Mouse (Mus musculus) granulocyte monocyte progenitor cell, adult 5-6 weeks (primary cell): ENCODE measurements around the gene Ctcfl. TPM values are rescaled to one million over a fixed set of nuclear protein-coding genes. Genes with fewer than 3 reads are reported as not detected.

ENCODE experiments used
- ATAC-seq: replicated peaks from 2 replicates; pipeline ENCODE4 v1.8.0; 2016; ENCODE audit warnings: mild to moderate bottlenecking, moderate TSS enrichment, inconsistent platforms; ENCODE audit not compliant: poor library complexity, severe bottlenecking
- total RNA-seq, 2 experiments: library from RNA; stranded (forward) in 1 of 2; stranded (reverse) in 1 of 2; fragments of 200-712, 200-1000 nt in 1 of 2; fragments of >200 nt in 1 of 2; fragmentation: Nextera tagmentation in 1 of 2; gene quantifications; 2 replicates each; pipeline ENCODE4 v1.2.3; 2014 to 2017

Ctcfl gene
- total RNA-seq, 2 experiments from 2014 or later: not detected

DNA sequence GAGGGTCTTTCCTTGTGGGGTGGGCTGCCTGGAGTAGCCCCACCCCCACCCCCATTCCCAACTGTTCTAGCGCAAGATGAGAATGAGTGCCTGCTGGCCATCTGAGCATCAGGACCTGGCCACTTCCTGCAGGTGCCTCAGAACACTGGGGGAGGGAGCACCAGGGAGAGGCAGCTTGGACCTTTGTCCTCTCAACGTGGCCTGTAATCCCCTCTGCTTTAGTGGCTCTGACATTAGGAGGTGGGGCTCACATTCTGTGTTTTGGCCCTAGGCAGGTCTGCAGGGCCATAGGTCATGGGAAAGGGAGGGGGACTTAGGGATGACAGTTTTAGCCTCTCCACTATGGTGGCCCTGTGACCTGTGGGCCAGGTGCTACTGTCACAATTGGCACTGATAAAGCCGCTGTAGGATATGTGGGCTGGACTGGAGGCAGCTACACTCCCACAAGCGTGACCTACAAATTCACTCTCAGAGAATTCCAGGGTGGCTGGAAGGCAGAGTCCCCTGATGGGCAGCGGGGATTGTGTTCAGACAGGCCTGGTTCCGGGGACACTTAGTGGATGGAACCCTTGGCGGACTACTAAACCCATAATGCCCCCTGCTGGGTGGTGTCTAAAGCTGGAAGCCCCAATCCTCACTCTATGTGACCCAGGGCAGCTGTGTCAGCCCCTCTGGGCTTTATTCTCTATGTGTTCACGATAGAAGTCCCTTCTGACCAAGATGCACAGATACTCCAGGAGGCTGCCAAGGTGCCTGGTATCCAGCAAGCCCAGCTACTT, 68.5 kb downstream of the Ctcfl start:
- no peak for ATAC-seq

- ATAC-seq: no peak
These were observed 69.5 kb downstream of the Ctcfl start for GRCm38 (mm10) chr2:173049817-173050216.

- no peak for ATAC-seq
These were observed 70.1 kb downstream of the Ctcfl start for GRCm38 (mm10) chr2:173049231-173049630.

- ATAC-seq: no peak
These were observed 71.1 kb downstream of the Ctcfl start for GRCm38 (mm10) chr2:173048041-173048745.

- no peak for ATAC-seq
These were observed 71.9 kb downstream of the Ctcfl start for GRCm38 (mm10) chr2:173047471-173047870.

- peak; percentile 81 for ATAC-seq
These were observed 72.6 kb downstream of the Ctcfl start for GRCm38 (mm10) chr2:173046582-173047297.

DNA sequence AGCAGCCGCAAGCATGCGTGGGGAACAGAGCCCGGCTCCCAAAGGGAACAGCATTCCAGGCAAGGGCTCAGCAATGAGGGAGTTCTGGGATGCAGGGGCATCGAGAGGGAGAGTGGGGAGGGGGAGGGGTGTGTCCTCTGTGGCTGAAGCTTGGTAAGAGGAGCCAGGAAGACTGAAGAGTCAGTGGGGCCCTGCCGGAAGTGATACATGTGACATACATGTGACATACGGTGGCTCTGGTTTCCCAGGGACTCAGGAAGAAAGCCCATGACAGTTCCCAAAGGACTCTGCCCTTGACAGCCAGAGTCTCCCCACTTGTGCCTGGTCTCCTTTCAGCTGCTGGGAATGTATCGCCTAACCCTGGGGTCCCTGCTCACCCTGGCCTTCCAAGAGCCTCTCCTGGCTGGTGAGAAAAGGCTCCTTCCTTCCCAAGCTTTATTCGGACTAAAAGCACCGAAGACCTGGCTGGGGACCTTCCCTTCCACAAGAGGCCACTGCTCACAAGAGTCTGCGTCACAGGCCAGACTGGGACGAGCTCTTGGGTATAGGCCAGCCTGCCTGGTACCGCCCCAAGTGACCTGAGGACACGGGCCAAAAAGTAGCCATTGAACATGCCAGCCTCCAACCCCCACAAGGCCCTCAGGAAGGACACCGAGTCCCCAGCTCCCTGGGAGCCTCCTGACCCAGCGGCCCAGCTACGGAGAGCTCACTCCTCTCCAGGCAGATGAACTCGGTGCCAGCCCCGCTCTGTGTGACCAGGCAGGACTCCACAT, 74.9 kb downstream of the Ctcfl start:
- no peak for ATAC-seq

Other genes with a start within 250 kb of the Ctcfl start
- not detected in 2 replicates for gene Bmp7, start 179.2 kb downstream of the Ctcfl start, total RNA-seq (2014; fragmentation: Nextera tagmentation)
- gene Bmp7, start 179.2 kb downstream of the Ctcfl start, total RNA-seq (2017): not detected in 2 replicates
- not detected in 2 replicates for gene Spo11, start 141.8 kb downstream of the Ctcfl start, total RNA-seq (2014; fragmentation: Nextera tagmentation)
- gene Spo11, start 141.8 kb downstream of the Ctcfl start, total RNA-seq (2017): not detected in 2 replicates
- 95.2 and 147 TPM in 2 replicates for gene Rae1, start 119.4 kb downstream of the Ctcfl start, total RNA-seq (2014; fragmentation: Nextera tagmentation)
- gene Rae1, start 119.4 kb downstream of the Ctcfl start, total RNA-seq (2017): 71.2 and 75.6 TPM in 2 replicates
- gene Rbm38, start 99.0 kb downstream of the Ctcfl start, total RNA-seq (2014; fragmentation: Nextera tagmentation): 127 and 197 TPM in 2 replicates
- 38.8 and 60.4 TPM in 2 replicates for gene Rbm38, start 99.0 kb downstream of the Ctcfl start, total RNA-seq (2017)
- gene Pck1, start 33.5 kb upstream of the Ctcfl start, total RNA-seq (2014; fragmentation: Nextera tagmentation): not detected in 2 replicates
- not detected in 2 replicates for gene Pck1, start 33.5 kb upstream of the Ctcfl start, total RNA-seq (2017)
- gene Zbp1, start 99.4 kb upstream of the Ctcfl start, total RNA-seq (2014; fragmentation: Nextera tagmentation): 1.8 and 5.0 TPM in 2 replicates
- gene Zbp1, start 99.4 kb upstream of the Ctcfl start, total RNA-seq (2017): 1.2 and 5.3 TPM in 2 replicates
- 0.45 TPM in 1 of 2 replicates, not detected in the other for gene Pmepa1, start 157.0 kb upstream of the Ctcfl start, total RNA-seq (2014; fragmentation: Nextera tagmentation)
- not detected in 2 replicates for gene Pmepa1, start 157.0 kb upstream of the Ctcfl start, total RNA-seq (2017)